Mouse (Mus musculus) central nervous system, embryonic 11.5 days (tissue): ENCODE results near the gene Liph. TPM values are rescaled to one million over a fixed set of nuclear protein-coding genes. Genes with fewer than 3 reads are reported as not detected.

Source experiments
- polyA plus RNA-seq: library from polyadenylated mRNA; depleted of rRNA; stranded (reverse); fragments of >200 nt; gene quantifications from 2 replicates; pipeline ENCODE4 v1.2.3, GENCODE M21; 2012; rRNA removed

Gene Liph
- polyA plus RNA-seq, result 0.29 and 0.34 TPM in 2 replicates

DNA sequence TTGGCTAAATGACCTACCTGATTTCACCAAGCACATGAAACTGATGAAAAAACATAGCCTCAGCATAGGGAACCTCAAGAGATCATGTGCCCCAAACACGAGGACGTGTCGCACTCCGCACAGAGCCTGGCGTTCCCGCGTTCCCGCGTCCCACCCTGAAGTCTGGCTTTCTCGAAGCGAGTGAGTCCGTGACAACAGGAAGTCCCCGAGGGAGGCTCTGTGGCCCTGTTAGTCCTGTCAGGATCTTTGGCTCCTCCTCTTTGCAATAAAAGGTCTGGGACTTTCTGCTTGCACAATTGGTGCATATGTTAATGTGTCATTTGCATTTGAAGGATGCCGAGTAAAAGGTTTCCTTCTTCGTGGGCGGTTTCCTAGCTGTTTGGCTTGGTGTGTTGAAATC is at the start of gene Liph:
Liph (minus strand) TSS at position 360 of the 400 bp plus-strand sequence.

DNA sequence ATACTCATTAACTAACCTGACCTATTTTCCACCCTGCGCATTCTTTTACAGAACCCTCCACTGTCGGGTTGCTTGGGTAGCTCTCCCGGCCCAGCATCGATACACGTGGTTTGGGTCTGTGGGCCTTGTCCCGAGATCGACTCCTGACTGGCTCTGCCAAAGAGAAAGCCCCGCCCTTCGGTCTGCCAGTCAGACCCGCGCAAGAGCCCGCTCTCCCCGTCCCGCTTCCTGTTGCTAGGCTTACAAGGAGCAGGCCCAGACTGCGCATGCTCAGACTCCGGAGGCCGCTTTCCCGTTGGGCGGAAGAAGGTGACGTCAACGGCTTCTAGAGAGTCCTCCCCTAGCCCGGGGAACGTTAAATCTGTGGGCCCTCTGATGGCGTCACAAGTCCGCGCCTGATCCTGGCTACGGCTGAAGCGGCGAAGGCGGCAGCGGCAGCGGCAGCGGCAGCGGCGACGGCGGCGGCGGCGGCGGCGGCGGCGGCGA is 13.7 kb upstream of the Liph start, which contains the start of gene Senp2:
Senp2 (plus strand) TSS at position 386 of the 486 bp plus-strand sequence.

GRCm38 (mm10) chr16:21946761-21947715 is 48.4 kb downstream of the Liph start, which contains the start of gene Tmem41a:
Tmem41a (minus strand) TSS chr16:21947552.

Other genes with a start within 250 kb of the Liph start
- gene Ehhadh, start 207.9 kb downstream of the Liph start, polyA plus RNA-seq, result 2.3 and 2.9 TPM in 2 replicates
- gene Map3k13, start 201.3 kb downstream of the Liph start, polyA plus RNA-seq, result 4.6 and 5.6 TPM in 2 replicates
- 21.9 and 24.7 TPM in 2 replicates for gene Tmem41a, start 48.1 kb downstream of the Liph start, polyA plus RNA-seq
- gene Senp2, start 13.8 kb upstream of the Liph start, polyA plus RNA-seq, result 46.9 and 59.6 TPM in 2 replicates
- 50.5 and 69.1 TPM in 2 replicates for gene Igf2bp2, start 167.6 kb upstream of the Liph start, polyA plus RNA-seq